Mouse (Mus musculus): ENCODE results near the gene Anxa3. TPM values are rescaled to one million over a fixed set of nuclear protein-coding genes. Genes with fewer than 3 reads are reported as not detected.
A peak's percentile ranks its signal among the peaks of the same experiment; 100 is the strongest.

The Anxa3 gene
- total RNA-seq (2021) = 10 to 100 TPM; 15.8 to 26.3 TPM
- long read RNA-seq, experiment 1, transcript Anxa3-201 (13 exons, 1,595 nt) = major isoform, 10 of 12 reads
- long read RNA-seq, experiment 1, partial matches to known transcripts = 1 of 12 reads
- long read RNA-seq, experiment 1, other reads (novel, unspliced or antisense) = 1 of 12 reads
- long read RNA-seq, experiment 2, transcript Anxa3-201 (13 exons, 1,595 nt) = major isoform, 29 of 32 reads
- long read RNA-seq, experiment 2, partial matches to known transcripts = 1 of 32 reads
- long read RNA-seq, experiment 2, other reads (novel, unspliced or antisense) = 2 of 32 reads

GRCm38 (mm10) chr5:96792936-96793718 lies at the start of gene Anxa3:
TSS of gene Anxa3 (plus strand) at chr5:96793339.
- peak in 1 of 2 experiments; percentile 38 for DNase-seq (ENCODE audit: low spot score in 2 of 2)

GRCm38 (mm10) chr5:96747195-96747984 lies 45.7 kb upstream of the Anxa3 start:
- no peak for DNase-seq (ENCODE audit: low spot score in 2 of 2)

DNA sequence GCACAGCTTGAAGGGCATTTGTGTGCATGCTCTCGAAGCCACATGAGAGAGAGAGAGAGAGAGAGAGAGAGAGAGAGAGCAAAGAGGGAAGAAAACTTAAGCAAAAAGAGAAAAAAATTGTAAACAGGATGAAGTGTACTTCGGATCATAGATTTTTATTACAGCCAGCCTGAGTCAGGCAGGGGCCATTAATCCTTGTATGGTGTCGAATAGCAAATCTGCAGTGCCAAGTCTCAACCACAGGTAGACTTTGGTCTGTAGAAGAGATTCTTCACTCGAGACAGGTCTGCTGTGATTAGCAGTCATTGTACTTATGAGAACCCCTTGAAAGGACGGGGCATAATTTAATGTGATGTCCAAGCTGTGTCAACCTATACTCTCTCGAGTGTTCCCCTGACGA lies 35.5 kb upstream of the Anxa3 start:
- DNase-seq (ENCODE audit: low spot score in 2 of 2) = no peak

DNA sequence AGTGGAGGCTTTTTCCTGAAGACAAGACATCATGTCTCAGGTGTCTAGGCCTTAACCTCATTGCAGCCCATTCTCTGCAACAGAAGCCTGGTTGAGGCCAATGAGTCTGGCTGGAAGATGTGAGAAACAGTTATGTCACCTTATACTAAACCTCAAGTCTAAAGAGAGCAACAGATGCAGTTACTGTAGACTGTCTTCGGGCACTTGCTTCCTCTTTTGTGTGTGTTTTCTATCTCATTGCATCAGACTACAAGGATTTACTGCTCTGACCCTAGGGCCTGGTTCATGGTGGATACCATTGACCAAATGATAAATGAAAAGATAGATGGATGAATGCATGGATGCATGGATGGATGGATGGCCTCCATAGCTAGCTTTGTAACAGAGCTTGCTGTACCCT lies 31.1 kb upstream of the Anxa3 start:
- no peak for DNase-seq (ENCODE audit: low spot score in 2 of 2)

DNA sequence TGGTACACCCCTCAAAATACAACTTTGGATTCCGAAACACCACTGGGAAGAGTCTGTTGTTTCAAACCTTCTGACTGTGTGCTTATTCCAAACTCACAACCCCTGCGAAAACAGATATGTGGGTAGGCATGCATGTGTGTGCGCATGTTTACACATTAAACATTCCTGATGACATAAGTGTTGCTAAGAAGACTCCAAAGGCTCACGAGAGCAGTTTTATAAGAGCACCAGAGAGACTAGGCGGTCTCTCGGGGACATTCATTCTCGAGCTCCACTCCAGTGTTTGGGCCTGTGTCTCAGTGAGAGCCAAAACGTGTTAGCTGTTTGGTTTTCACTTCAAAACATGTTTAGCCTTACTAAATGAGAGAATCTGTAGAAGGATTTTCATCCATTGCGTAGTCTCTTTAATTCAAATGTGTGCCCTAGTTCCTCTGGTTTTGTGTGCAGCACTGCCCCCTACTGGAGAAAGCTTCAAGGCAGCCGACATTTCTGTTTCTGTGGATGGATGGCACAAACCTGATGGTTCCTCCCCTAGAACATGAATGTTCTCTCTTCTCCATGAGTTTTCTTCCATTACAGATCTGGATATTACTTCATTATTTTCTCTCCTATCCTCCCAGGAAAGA lies 24.2 kb upstream of the Anxa3 start:
- DNase-seq (ENCODE audit: low spot score in 2 of 2) = peak; percentile 49 to 65

GRCm38 (mm10) chr5:96783506-96784288 lies 9.4 kb upstream of the Anxa3 start:
- no peak for DNase-seq (ENCODE audit: low spot score in 2 of 2)

DNA sequence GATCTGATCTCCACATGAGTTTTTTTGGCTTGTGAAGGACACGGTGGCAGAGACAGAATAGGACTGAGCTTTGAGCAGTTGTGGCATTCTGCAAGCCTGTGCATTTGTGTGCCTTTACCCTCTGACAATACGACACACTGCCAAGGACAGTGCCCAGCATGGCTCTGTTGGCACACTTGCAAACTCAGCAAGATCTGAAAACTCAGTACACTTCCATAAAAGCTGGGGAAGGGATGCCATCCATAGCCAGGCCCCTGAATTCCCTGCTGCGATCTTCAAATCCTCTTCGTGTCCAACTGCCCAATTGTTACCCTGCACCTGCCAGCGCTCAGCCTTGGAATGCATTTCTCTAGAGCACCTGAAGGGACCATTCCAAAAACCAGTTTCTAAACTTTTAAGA lies 8.0 kb upstream of the Anxa3 start:
- no peak for DNase-seq (ENCODE audit: low spot score in 2 of 2)

- DNase-seq (ENCODE audit: low spot score in 2 of 2) = no peak
Observed at GRCm38 (mm10) chr5:96792422-96792821, 717 bp upstream of the Anxa3 start.

GRCm38 (mm10) chr5:96793953-96794635 lies 955 bp downstream of the Anxa3 start:
- DNase-seq (ENCODE audit: low spot score in 2 of 2) = no peak

- DNase-seq (ENCODE audit: low spot score in 2 of 2) = no peak
Observed at GRCm38 (mm10) chr5:96795752-96796151, 2.6 kb downstream of the Anxa3 start.

- no peak for DNase-seq (ENCODE audit: low spot score in 2 of 2)
Observed at GRCm38 (mm10) chr5:96797465-96797864, 4.3 kb downstream of the Anxa3 start.

DNA sequence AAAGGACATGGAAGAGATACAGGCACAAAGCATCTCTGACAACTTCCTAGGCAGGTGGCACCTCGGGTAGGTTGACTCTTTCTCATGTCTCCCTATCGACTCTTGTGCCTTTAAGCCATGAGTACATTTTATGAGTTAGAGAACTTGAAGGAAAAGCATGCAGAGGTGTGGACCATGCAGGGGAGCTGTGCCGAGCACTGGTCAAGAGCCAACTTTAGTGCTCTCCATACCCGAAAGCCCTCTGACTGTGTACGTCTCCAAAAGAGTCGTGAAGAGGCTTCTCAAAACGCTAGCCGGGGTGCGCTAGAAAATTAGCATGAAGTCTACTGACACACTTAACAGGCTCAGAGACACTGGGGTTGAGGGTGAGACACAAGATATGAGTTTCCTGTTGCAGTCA lies 6.0 kb downstream of the Anxa3 start:
- no peak for DNase-seq (ENCODE audit: low spot score in 2 of 2)

DNA sequence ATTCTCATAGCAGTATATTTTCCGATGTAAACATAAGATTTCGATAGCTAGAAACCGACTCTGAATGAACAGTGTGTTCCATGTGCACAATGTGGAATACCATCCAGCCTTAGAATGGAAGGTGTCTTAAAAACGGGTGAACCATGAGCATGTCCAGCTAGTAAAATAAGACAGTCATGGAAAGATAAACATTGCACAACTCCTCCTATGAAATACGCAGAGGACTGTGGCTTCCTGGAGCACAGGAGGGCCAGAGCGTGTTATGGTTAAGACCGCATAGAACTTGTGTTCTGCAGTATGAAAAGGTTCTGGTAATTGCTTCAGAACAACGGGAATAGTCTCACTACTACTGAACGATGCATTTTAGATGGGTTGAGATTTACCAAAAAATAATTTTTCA lies 6.8 kb downstream of the Anxa3 start:
- DNase-seq (ENCODE audit: low spot score in 2 of 2) = no peak

DNA sequence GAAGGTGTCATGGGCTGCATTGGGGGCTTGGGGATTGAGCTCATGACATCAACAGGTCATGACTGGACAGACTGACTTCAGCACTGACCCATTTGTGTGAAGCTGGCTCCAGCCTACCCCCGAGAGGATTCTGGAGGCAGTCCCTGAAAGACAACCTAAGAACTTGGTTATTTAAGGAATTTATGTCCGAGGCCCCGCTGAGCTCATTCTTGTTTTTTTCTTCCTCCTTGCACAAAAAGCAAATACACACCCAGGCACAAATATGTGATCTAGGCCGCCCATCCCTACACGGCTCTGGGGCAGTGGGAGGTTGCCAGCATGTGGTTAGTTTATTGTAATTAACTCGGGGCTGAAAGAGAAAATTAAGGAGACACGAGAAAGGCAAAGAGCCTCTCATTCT lies 9.0 kb downstream of the Anxa3 start:
- no peak for DNase-seq (ENCODE audit: low spot score in 2 of 2)

DNA sequence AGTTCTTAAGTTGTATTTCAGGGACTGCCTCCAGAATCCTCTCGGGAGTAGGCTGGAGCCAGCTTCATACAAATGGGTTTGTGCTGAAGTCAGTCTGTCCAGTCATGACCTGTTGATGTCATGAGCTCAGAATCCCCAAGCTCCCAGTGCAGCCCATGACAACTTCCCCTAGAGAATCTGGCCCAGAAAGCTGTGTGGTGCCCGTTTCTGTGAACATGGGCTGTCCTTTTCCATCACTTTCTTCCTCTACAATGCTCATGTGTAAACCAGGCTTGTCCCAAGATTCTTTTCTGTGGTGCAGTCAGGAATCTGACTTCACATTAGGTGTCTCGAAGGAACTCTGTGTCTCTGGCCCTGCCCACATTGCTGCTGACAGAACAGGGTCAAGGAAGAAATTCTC lies 10.0 kb downstream of the Anxa3 start:
- DNase-seq (ENCODE audit: low spot score in 2 of 2) = no peak

- DNase-seq (ENCODE audit: low spot score in 2 of 2) = no peak
Observed at GRCm38 (mm10) chr5:96804304-96804703, 11.2 kb downstream of the Anxa3 start.

GRCm38 (mm10) chr5:96804813-96805212 lies 11.7 kb downstream of the Anxa3 start:
- no peak for DNase-seq (ENCODE audit: low spot score in 2 of 2)

GRCm38 (mm10) chr5:96810620-96811019 lies 17.5 kb downstream of the Anxa3 start:
- DNase-seq (ENCODE audit: low spot score in 2 of 2) = no peak

- DNase-seq (ENCODE audit: low spot score in 2 of 2) = no peak
Observed at GRCm38 (mm10) chr5:96824769-96825327, 31.7 kb downstream of the Anxa3 start.

DNA sequence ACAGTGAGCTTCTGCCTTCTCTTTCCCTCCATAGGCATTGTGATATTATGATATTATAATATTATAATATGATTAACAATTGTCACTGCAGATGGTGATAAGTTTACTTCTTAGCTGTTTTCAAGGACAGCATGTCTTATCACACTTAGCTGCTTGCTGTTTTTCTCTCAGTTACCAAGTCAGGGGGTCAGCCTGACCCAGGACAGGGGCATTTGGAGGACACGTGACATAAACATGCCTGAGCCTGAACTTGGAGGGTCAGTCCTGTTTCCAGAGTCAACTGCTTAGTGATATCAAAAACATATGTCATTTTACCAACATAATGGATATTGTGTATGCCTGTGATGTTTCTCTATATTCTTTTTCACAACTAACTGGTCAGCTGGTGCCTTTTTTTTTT lies 34.0 kb downstream of the Anxa3 start:
- no peak for DNase-seq (ENCODE audit: low spot score in 2 of 2)

Measured in adrenal gland, adult 18-20 months (tissue).